Mouse (Mus musculus) monocyte, adult 5-6 weeks (primary cell): ENCODE measurements around the gene Sncb. TPM values are rescaled to one million over a fixed set of nuclear protein-coding genes. Genes with fewer than 3 reads are reported as not detected.
A peak's percentile ranks its signal among the peaks of the same experiment; 100 is the strongest.

Experiments
- ATAC-seq: fragments of 153-309, 156-312 bp; replicated peaks from 2 replicates; pipeline ENCODE4 v1.8.0; 2017; ENCODE audit warnings: mild to moderate bottlenecking; ENCODE audit not compliant: low TSS enrichment, insufficient number of reproducible peaks, severe bottlenecking, poor library complexity, low FRiP score
- total RNA-seq: library from RNA; stranded (forward); fragments of 200-1000, 200-491, 200-594 nt; gene quantifications from 3 replicates; pipeline ENCODE4 v1.2.3, GENCODE M21; 2017

The Sncb gene
- not detected in 3 replicates for total RNA-seq

DNA sequence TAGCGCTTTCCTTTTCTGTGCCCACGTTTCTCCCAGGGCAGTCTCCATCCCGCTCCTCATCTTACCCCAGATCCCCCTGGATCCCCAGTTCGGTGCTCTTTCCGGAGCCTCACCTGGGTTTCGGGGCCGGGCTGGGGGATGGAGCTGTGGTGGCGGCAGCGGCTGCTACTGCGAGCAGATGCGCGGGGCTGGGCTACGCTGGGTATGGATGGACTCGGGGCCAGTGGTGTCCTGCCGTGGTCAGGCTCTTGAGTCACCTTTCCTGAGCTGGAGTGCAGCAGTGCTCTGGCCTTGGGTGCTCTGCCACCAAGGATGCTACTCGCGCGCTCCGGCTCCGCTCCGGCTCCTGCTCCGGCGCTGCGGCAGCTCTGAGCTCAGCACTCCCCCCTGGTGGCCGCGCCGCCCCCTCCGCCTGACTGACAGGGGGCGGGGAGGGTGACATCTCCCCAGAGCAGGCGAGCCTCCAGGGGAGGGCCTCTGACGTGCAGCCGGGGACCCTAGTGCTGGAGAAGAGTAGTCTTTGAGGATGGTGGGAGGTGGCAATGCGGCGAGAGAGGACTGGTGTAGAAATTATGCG, at the start of gene Sncb:
Sncb (minus strand) TSS at position 404 of the 577 bp plus-strand sequence.
- no peak for ATAC-seq

DNA sequence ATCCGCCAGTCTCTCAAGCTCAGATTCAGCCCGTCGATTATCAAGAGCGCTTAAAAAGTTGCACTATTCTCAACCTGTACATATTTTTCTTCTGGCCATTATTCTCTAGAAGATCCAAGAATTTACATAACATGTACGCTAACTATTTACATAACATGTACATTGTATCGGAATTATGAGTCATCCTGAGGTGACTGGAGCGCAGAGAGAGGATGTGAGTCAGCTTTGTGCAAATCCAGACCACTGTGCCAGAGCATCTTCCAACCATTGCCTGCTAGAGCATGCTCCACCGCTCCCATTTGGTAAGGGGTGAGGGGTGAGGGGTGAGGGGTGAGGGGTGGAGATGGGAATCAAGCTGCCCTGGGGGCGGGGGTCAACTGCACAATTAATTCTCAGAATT, 47.0 kb upstream of the Sncb start:
- ATAC-seq: no peak

DNA sequence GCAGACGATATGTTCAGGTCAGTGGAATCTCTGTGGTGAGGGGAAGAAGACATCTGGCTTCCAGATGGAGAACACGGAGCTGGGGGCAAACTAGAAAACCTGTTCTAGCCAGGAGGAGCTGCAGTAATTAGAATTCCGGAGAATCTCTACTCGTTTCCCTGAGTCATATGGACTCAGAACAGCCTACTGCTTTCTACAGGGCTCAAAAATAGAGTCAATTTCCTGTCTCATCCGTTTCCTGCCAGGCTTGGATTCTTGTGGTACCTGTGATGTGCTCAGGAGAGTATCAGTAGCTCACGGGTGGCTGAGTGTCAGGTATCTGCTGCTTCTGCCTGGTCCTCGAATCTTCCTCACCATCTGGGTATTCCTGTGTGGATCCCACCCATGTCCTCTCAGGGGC, 45.1 kb upstream of the Sncb start:
- no peak for ATAC-seq

DNA sequence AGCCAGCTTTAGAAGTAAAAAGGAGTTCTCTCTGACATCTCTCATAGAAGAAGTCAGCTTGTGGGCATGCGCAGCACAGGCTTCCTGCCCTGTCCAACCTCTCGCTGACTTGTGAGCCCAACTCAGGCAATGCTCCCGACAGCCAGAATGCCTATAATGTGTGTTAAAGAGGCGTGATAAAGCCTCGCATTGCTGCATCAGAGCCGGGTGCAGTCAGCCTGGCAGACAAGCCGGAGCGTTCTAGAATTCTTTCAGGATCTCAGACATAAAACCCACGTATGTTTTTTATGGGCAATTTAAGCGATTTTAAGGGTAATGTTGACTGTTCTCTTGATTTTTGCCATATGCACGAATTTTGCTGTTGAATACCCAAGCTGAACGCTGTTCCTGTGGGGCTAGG, 41.7 kb upstream of the Sncb start:
- no peak for ATAC-seq

DNA sequence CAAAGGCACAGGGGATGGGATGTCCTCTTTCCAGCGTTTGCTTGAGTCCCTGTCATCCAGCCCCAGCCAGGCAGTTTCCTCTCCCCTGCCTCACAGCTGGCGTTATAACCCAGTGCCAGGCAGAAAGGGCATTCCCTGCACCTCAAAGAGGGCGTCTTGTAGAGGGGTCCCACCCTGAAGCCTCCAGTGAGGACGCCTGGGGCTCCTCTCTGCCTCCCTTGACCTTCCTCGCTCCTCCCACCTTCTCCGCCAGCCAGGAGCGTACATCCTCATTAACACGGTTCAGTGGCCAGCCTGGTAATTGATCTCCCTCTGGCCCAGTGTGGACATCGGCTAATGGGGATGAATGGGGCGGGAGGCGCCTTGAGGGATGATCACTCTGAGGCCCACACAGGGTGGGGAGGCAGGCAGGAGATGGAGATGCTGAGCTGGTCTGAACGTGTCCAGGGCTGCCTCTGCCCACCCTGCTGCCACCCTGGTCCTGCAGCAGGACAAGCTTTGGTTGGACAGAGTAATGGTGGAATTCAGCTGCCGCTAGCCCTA, 40.1 kb upstream of the Sncb start:
- no peak for ATAC-seq

DNA sequence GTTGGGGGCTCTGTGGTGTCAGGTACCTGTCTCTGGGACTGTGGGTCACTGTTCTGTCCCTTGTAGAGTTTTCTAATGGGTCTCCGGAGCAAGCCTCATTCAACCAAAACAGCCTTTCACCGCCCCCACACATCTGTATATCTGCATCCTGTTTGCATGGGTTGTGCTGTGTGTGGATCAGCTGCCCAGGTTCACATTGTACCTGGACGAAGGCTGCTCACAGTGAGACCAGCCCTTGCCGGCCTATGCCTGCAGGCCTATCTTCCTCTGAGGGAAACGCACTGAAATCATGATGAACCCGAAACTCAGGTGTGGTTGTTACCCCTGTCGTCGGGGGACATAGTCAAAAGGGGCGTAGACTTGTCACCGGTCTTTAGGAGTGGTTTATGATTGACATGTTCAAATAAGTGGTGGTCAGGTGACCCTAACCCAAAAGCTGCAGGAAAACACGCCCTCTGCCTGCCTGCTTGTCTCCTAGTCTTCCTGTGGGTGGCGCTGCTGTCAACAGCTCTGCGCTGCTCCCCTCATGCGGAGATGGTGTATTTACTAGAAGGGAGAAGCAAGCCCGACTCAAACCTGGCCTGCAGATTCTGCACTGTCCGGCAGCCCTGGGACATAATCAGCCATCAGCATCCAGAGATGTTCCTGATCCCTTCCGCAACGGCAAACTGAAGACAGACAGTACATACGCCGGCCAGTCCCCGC, 38.9 kb upstream of the Sncb start:
- no peak for ATAC-seq

DNA sequence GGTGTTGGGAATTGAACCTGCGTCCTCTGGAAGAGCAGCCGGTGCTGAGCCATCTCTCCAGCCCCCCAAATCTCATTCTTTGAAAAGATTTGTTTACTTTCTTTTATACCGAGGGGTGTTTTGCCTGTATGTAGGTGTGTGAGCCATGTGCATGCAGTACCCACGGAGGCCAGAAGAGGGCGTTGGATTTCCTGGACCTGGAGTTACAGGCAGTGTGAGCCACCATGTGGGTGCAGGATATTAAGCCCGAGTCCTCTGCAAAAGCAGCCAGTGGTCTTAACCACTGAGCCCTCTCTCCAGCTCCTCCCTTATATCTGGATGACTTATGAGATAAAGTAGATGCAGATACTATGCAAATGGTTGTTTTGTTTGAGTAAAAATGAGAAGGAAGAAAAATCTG, 36.6 kb upstream of the Sncb start:
- ATAC-seq: no peak

DNA sequence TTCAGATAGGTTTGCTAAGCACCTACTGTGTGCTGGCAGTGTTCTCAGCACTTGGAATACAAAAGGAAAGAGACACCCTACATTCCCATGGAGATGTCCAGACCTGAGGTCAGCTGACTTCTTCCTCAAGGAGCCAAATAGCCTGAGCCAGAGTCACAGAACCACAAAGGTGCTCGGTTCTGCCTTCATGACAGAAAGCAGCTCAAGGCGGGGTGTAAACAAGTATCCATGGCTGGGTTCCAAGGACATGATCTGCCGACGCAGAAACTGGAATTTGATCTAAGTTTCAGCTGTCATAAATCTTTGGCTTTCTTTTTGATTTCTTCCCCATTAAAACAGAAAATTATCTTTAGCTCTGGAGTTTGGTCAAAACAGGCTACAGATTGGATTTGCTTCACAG, 33.8 kb upstream of the Sncb start:
- ATAC-seq: no peak

DNA sequence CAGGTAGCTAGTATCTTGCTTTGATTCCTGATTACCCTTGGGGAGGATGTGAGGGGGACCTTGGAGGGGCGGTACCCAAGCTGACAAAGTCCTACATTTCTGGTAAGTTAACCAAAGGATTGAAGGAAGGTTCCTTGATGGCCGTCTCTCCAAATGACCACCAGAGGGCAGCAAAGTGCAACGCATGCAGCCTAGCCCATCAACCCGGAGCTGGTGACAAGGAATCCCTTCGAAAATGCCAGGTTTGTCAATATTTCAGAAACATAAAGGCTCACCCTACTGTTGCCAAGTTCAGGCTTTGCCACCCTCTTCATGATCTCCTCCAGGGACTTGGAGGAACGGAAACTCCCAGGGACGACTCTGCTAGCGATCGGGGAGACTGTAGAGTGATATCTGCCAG, 33.3 kb upstream of the Sncb start:
- peak; percentile 47; the same call in 1 of the 2 replicates for ATAC-seq

DNA sequence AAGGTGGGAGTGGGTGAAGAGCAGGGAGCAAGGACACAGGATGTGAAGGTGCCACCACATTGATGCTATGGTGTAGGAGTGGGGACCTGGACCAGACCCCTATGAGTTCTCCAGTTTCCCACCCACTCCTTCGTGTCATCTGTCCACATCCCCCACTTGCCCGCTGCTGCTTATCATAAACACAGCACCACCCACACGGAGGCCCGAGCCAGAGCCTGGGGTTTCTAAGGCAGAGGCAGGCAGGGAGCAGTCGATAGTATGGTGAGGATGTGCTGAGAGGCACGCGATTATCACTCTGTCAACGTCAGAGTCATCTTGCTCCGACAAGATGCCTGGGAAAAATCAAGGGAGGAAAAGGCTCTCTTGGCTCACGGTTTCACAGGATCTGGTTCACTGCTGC, 32.3 kb upstream of the Sncb start:
- no peak for ATAC-seq

DNA sequence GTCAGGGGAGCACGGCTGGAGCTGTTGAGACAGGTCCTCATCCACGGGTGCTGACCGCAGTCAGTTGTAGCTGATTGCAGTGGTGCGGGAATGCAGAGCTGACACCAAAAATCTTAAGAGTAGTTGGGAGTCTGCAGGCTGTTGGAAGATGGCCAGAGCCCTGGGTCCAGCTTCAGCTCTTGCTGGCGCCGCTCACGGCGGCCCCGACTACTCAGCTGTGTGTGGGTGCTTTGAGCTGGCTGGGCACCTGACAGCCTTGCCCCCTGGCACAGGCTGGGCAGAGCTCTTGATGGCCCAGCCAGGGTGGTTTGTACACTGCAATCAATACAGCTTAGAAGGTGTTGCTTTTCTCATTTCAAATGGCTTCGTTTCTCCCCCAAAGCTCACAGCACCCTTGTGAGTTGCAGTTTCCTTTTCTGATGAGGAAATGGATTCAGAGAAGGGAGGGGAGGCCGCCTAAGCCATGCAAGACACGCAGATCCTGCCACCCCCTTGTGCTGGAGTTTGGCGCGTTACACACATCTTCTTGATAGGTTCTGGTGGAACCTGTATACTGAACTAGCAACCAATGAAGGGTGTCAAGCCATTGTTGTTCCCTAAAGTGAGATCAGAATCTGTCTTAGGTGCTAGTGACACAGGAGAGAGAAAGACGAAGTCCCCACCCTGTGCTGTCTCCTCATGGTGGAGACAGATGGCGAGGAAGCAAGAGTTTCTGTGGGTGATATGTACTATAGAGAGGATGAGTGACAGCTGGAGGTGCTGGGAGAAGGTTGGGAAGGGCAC, 31.7 kb upstream of the Sncb start:
- no peak for ATAC-seq

DNA sequence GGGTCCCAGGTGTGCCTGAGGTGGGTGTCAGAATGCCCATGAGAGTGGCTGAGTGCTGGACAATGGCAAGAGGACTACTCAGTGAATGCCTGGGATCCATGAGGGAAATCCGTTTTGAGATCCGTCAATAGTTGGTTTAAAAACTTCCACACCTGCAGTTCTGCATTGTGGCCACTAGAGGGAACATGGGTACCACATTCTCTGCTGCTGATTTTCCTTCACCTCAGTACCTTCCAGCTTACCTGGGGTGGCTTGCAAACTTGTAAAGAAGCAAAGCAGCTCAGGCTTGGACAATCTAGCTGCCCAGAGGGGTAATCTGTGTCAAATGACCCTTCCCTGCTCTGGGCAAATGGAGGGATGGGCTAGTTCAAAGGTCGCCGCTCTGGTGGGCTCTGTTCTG, 31.0 kb upstream of the Sncb start:
- no peak for ATAC-seq

DNA sequence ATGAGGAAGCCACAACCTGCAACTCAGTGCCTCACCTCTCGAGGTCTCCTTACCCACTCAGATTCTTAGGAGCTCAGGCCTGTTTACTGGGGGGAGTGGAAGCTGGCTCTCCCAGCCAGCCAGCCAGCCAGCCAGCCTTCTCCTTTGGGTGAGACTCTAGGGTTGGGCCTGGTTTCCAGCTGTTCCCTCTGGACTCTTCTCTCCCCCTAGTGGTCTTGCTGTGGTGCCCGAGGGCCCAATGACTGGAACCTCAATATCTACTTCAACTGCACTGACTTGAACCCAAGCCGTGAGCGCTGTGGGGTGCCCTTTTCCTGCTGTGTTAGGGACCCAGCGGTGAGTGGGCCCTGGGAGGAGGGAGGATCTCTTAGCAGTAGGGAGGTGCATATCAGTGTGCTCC, 28.4 kb upstream of the Sncb start:
- ATAC-seq: no peak

DNA sequence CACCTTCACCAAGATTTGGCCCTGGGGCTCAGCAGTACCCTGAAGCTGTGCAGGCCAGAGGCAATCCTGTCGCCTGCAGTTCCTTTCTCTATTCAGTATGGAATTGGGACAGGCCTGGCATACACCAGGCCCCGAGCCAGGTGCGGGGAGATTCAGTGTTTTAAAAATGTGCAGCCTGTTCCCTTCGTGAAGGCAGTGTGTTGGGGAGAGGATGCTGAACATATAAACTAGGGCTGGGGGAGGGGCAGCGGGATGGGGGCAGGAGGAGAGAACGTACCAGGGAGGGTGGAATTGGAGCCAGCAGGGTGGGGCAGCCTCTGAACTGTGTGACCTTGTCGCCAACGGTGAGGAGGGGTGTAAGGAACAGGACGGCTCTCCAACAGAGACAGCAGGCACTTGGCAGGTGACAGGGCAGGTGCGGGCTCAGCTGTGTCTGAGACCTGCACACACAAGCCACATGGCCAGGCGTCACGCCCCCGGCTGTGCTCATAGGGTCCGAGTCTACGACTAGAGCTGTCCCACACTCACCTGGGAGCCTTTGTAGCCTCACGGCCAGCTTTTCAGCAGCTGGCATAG, 27.7 kb upstream of the Sncb start:
- no peak for ATAC-seq

DNA sequence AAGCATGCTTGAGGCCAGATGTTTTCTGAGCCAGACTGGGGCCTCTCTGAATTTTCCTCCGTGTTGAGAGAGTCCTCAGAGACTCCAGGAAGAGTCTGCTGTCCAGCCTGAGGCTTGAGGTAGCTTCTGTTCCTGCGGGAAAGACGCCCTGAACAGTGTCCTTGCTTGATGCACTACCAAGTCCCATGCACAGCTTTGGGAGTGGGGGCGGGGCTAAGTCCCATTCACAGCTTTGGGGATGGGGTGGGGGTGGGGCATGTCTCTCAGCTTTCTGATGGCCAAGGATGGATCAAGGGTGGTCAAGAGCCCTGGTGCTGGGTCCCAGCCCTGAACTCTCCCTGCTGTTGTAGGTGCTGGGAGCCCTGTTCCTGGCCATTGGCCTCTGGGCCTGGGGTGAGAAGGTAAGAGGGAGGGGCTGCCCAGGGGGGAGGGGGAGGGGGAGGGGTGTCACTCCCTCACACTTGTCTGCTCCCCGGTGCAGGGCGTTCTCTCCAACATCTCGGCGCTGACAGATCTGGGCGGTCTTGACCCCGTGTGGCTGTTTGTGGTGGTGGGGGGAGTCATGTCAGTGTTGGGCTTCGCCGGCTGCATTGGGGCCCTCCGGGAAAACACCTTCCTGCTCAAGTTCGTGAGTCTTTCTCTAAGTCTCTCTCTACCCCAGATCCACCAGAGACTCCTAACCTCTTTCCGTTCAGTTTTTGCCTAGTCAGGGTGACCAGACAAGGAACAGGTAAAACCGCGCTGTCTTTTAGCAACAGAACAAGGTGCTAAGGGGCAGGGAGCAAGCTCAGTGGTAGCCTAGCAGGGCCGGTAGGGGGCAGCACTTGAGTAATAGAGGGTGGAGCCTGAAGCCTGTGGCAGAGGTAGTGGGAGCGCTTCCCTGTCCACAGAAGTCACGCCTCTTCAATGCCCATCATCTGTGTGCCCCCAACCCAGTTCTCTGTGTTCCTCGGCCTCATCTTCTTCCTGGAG, 26.1 kb upstream of the Sncb start:
- ATAC-seq: no peak

DNA sequence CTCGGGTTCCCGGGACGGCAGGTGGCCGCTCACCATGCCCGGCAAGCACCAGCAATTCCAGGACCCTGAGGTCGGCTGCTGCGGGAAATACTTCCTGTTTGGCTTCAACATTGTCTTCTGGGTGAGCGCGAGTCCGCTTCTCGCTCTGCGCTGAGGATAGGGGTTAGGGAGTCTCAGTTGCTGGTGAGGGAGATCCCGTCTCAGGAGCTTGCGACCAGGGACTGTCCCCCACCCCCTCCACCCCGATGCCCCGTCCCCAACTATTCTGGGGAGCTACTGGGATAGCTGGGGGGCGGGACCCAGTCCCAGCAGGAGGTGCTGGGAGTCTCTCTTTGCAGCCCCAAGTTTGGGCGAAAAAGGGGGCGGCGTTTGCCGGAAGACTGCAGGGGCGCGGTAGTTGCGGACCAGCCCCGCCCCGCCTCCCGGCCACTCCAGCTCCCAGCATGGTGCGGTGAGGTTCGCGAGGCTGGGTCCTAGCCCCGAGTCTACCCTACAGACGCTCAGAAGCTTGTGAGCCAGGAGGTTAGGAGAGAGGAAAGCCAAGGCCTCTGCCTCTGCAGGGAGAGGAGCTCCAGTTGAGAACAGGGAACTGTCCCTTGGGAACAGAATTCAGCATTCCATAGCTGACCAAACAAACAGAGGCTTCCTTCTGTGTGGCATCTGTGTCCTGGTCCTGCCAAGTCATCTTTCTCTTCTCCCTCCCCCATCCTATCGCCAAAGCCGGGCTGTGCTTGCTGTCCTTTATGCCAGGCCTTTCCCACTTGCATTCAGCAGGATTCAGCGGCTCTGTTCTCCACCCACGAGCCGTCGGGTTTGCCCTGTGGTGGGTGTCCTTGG, 23.4 kb upstream of the Sncb start:
- no peak for ATAC-seq

DNA sequence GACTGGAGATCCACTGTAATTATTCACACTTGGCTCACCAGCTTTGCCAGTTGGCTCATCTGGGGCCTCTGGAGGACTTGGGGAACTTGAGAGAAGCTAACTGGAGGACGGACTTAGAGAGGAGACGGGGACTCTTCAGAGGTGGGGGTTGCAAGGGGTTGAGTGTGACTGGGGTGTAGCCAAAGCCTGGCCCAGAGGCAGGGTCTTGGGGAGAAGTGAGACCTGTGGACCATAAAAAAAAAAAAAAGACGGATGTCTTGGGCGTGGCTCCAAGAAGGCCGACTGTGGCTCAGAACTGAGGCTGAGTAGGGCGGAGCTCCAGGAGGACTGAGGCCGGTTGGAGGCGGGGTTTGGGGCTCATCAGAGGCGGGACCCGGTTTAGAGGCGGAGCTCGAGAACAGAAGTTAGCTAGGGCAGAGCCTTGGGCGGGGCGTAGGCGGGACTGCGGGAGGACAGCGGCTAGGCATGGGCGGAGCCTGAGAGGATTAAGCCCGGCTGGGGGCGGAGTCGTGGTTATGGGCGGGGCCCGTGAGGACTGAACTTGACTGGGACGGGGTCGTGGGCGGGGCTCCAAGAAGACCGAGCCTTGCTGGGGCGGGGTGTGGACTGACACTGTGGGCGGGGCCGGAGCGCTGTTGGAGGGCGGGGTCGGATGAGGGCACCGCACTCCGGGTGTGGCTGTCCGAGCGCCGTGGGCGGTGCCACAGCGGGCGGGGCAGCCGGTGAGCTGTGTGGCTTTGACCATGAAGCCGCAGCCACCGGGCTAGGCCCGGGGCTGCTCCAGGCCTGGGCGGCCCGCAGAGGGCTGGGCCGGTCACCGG, 22.6 kb upstream of the Sncb start, which contains the start of gene Tspan17:
Tspan17 (plus strand) TSS at position 638 of the 821 bp plus-strand sequence.
- peak; percentile 91 for ATAC-seq
